Mouse (Mus musculus): ENCODE results near the gene Kcnk15.

- TF ChIP-seq POLR2A (IDR thresholded peaks at IDR 0.05; ENCODE audit: insufficient read depth, low read depth, low read length) = no peak
- TF ChIP-seq CTCF (IDR thresholded peaks at IDR 0.05; ENCODE audit: insufficient read depth, low read depth, low read length) = no peak
Measured at GRCm38 (mm10) chr2:163831163-163831562, 22.3 kb upstream of the Kcnk15 start.
